Mouse (Mus musculus) layer of hippocampus, adult 2 months (tissue): ENCODE measurements at regions not wholly inside any gene's neighbourhood (a gene's known extent, or its start where the extent isn't known, plus 50 kb on each side); places are given as distances from the start of the nearest gene placed in this dataset.

ENCODE experiments used
- DNase-seq, 2 experiments: peaks; one replicate each; pipeline ENCODE4 v3.0.0; 2022; ENCODE audit warnings: low spot score in 2 of 2
- H3K27ac ChIP-seq: fragments of 200-600 bp; 2 replicates; pipeline ENCODE4 v1.8.1; 2022
- H3K4me3 ChIP-seq: fragments of 200-600 bp; 2 replicates; pipeline ENCODE4 v1.8.1; 2022; ENCODE audit warnings: mild to moderate bottlenecking
- CTCF ChIP-seq: fragments of 200-600 bp; conservative IDR thresholded peaks from 2 replicates; pipeline ENCODE4 v1.8.1; 2022; ENCODE audit warnings: antibody characterized with exemption, mild to moderate bottlenecking, moderate library complexity

GRCm38 (mm10) chrX:99582611-99583010, 111.5 kb upstream of the Pja1 start:
- DNase-seq: no peak
- Histone ChIP-seq H3K27ac (no peak overlapping the region), H3K4me3 (no peak overlapping the region)
- no peak for TF ChIP-seq CTCF

DNA sequence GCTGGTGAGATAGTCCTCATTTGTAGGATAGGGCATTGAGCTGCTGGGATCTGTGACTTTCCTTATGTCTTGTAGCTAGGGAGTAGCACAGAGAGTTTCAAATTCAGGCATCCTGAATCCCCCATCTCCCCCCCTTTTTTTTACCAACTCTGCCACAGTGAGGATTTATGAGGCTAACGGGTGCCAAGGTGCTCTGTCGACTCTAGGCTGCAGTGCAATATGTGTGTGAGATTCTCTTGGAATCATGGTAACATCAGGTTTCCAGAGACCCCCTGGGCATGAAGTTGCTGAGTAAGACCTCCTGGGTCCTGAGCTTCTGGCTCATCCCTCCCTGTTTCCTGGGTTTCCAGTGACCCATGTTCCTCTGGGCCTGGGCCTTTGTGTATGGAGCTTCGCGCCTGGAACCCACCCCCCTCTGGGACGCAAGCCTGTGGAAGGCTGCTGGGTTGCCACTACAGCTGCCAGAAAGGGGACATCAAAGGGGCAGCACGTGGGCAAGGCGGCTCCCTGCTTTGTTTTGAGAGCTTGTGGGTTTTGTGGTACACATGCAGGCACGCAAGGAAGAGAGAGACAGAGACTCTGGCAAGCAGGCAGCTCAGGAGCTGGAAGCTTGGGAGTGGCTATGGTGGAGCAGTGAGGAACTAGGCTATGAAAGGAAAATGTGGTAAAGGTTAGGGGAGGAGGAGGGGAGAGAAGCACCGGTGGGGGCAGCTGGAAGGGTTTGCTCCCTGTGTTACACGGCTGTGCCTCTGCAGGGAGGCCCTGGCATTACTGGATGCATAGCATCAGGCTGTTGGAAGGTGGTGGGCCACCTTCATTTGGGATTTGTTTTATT, 110.8 kb upstream of the Pja1 start:
- no peak for TF ChIP-seq CTCF
- DNase-seq: no peak
- no peak overlapping the region for H3K27ac ChIP-seq
- H3K4me3 ChIP-seq: no peak overlapping the region

- Histone ChIP-seq H3K27ac (no peak overlapping the region), H3K4me3 (no peak overlapping the region)
- no peak for TF ChIP-seq CTCF
- no peak for DNase-seq
Observed at GRCm38 (mm10) chrX:99579206-99579605, 108.1 kb upstream of the Pja1 start.

DNA sequence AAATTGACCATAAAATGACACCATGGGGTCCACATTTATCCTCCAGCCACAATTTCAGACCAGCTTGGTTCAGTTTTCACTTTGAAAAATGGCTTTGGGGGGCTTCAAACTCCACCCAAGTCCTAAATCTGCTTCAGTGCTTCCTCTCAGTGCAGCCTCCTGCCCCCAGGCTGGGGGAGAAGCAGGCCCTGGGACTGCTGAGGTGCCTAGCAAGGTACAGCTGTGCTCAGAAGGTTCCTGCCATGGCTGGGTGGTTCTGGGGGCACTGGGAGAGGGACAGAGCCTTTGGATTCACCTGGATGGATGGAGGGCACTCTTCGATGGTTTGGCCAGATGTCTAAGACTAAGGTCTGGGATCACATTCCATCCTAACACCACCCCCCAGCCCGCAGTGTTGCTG, 107.7 kb upstream of the Pja1 start:
- no peak overlapping the region for H3K27ac ChIP-seq
- no peak for TF ChIP-seq CTCF
- no peak overlapping the region for H3K4me3 ChIP-seq

GRCm38 (mm10) chrX:99575105-99575504, 104.0 kb upstream of the Pja1 start:
- no peak overlapping the region for H3K27ac ChIP-seq
- no peak for DNase-seq
- TF ChIP-seq CTCF: 0 out of 2 replicates have a peak, but pooled peaks have one; percentile 1
- no peak overlapping the region for H3K4me3 ChIP-seq

More for the DNA sequence above, 107.7 kb upstream of the Pja1 start:
- no peak for DNase-seq

- H3K27ac ChIP-seq: no peak overlapping the region
- H3K4me3 ChIP-seq: peak overlapping the region; percentile 41
- peak in 1 of 2 experiments; percentile 63 for DNase-seq
- peak; percentile 73 for TF ChIP-seq CTCF
Observed at GRCm38 (mm10) chrX:99574441-99575103, 103.5 kb upstream of the Pja1 start.

- no peak overlapping the region for H3K4me3 ChIP-seq
- DNase-seq: no peak
- no peak for TF ChIP-seq CTCF
Observed at GRCm38 (mm10) chrX:99570161-99570560, 99.1 kb upstream of the Pja1 start.

DNA sequence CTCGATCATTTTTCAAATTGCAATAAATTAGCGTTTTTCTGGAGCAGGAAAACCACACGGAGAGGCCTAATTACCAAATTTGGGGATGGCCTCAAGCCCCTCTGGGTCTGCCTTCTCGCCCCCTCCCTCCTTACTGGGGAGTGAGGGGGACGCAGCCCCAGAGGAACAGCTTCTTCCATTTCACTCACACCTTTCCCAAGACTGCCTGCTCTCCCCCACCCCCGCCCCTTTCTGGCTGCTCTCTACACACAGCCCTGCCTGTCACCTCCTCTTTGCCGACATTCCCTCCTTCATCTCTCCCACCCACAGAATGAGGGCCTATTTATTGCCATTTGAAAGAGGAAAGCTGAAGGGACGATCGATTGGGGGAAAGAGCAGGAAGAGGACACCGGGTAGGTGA, 97.2 kb upstream of the Pja1 start:
- Histone ChIP-seq H3K27ac (no peak overlapping the region), H3K4me3 (no peak overlapping the region)
- no peak for TF ChIP-seq CTCF
- DNase-seq: no peak

More at GRCm38 (mm10) chrX:99570161-99570560, 99.1 kb upstream of the Pja1 start:
- H3K27ac ChIP-seq: no peak overlapping the region

GRCm38 (mm10) chrX:99567367-99568164, 96.5 kb upstream of the Pja1 start:
- Histone ChIP-seq H3K27ac (no peak overlapping the region), H3K4me3 (no peak overlapping the region)
- no peak for TF ChIP-seq CTCF
- no peak for DNase-seq

- TF ChIP-seq CTCF: no peak
- no peak overlapping the region for H3K4me3 ChIP-seq
- no peak overlapping the region for H3K27ac ChIP-seq
- peak; percentile 35 to 38 for DNase-seq
Observed at GRCm38 (mm10) chrX:99561995-99562394, 90.9 kb upstream of the Pja1 start.

DNA sequence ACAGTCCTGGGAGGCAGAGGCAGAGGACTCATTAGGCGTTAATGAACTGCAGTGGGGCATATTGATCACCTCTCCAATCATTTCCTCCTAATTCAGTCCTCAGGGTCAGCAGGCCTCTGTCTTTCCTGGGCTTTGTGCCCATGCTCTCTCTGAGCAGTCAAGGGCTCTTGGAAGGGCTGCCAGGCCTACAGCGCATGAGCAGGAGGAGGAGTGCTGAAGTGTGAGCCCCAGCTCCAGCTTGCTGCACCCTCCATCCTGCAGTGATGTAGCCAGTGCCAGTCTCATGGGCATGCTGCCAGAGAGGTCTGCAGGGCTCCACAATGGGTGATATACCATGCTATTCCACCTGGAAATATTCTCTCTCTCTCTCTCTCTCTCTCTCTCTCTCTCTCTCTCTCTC, 89.6 kb upstream of the Pja1 start:
- peak in 1 of 2 experiments; percentile 19 for DNase-seq
- Histone ChIP-seq H3K27ac (no peak overlapping the region), H3K4me3 (no peak overlapping the region)
- no peak for TF ChIP-seq CTCF

DNA sequence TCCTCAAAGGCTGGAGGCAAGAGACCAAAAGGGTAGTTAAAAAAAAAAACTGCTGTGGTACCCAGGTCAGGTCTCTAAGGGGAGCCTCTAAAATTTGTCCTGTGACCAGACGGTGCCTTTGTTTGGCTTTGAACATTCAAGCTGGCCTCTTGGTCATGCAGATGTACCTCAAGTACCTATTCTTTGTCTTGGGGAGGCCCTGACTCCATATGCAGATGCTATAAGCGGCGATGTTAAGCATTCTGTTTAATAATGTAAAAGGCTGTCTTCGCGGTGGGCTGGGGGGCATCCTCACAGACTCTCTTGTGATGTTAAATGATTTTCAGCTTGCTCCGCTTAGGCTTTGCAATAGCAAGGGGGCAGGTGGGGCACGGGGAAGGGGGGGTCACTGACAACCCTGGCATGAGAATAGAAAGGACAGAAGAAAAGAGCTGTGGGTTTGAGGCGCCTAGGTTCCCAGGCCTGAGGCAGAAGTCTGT, 85.8 kb upstream of the Pja1 start:
- no peak for DNase-seq
- H3K27ac ChIP-seq: no peak overlapping the region
- no peak overlapping the region for H3K4me3 ChIP-seq
- no peak for TF ChIP-seq CTCF
